Mouse (Mus musculus) neural tube, embryonic 10.5 days (tissue): ENCODE measurements around the gene Gucy2c.
A peak's percentile ranks its signal among the peaks of the same experiment; 100 is the strongest.
"Not testable (repeated sequence)": the region's sequence is repeated elsewhere in the genome, so short reads cannot be mapped to it uniquely, and the experiment has no call there.

Source experiments
- DNase-seq: peaks from one replicate; pipeline ENCODE4 v3.0.0-alpha.2; 2017; ENCODE audit warnings: low spot score; ENCODE audit errors: extremely low spot score

The Gucy2c gene

DNA sequence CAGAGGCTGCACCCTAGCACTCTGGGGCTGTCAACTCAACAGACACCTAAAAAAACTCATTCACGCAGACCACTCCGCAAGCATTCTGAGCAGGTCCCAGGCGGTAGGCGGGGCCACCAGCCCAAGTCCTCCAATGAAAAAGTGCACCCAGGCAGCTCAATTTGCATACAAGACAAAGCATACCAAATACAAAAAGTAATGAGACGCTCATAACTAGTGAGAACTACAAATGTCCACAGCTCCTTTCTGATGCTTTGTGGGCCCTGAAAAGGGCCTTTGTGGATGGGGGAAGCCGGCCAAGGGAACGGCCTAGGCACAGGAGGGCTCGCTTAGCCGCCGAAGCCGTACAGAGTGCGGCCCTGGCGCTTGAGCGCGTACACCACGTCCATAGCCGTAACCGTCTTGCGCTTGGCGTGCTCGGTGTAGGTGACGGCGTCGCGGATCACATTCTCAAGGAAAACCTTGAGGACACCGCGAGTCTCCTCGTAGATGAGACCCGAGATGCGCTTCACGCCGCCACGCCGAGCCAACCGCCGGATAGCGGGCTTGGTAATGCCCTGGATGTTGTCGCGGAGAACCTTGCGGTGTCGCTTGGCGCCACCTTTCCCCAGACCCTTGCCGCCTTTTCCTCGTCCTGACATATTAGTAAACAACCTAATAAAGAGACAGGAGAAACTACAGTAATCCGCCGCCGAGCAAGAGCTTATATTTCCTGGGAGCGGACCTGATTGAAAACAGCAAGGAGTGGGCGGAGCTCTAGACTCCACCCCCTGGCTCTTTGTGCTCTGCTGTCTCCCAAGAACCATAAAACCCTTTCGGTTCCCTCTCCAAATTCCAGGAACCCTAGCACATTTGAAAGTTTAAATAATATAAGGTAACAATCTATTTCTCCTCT lies 22.4 kb upstream of the Gucy2c start, which contains the start of gene Hist4h4:
Hist4h4 (minus strand) TSS at position 677 of the 895 bp plus-strand sequence.
- peak; percentile 92 for DNase-seq

DNA sequence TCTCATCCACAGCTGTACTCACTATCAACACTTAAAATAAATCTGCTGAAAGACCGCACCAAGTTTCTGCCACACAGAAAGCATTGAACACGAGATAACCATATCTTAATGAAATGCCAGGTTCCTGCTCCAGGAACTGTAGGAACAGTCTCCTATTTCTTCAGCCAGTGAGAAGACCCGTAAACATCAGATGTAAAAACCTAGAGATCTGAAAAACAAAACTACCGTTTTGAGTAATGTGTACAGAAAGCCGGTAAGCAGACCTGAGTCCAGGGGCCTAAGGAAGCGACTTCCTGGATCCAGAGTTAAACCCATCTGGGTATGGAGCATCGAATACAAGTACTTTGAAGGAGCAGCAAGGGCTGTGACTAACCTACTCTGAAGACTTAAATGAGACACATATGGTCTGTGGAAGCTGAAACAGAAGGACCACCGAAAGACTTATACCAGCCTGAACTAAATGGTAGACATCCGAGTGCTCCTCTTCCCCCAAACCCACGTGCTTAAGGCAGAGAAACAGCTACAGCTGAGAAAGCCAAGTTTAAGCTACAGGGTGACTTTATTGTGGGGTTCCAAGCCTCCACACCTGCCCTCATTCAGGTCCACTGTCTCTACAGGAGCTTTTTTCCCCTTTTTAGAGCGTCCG lies 21.7 kb upstream of the Gucy2c start:
- DNase-seq = no peak

DNA sequence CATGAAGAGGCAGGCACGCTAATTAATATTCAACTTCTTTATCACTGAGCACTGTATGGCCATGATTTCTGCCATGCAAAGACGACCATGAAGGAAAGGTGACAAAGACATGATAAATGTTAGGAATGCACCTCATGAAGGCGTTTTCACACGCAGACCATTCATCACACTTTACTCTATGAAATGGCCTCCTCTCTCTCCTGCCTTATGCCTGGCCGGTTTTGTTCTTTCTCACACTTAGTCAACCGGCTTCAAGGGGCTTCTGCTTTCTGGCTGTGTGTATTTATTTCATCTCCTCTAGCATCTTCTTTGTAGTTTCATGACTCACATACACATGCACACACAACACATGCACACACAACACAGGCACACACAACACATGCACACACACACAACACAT lies 19.7 kb upstream of the Gucy2c start:
- no peak for DNase-seq

DNA sequence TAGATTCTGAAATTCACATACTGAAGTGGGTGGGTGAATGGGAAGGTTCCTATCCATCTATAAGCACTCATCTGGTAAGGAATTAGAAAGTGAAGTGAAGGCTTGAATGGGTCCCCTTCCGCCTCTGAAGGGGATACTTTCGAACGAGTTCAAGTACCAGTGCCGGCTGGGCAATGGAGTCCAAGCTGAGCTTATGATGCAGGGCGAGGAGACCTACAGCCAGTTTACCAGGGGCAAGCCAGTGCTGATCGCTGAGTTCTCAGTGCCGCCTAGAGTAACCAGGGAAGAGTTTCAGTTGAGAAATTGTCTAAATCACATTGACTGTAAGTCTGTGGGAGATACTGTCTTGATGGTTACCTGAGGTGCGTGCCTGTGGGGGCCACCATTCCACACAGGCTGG lies 19.1 kb upstream of the Gucy2c start:
- no peak for DNase-seq

DNA sequence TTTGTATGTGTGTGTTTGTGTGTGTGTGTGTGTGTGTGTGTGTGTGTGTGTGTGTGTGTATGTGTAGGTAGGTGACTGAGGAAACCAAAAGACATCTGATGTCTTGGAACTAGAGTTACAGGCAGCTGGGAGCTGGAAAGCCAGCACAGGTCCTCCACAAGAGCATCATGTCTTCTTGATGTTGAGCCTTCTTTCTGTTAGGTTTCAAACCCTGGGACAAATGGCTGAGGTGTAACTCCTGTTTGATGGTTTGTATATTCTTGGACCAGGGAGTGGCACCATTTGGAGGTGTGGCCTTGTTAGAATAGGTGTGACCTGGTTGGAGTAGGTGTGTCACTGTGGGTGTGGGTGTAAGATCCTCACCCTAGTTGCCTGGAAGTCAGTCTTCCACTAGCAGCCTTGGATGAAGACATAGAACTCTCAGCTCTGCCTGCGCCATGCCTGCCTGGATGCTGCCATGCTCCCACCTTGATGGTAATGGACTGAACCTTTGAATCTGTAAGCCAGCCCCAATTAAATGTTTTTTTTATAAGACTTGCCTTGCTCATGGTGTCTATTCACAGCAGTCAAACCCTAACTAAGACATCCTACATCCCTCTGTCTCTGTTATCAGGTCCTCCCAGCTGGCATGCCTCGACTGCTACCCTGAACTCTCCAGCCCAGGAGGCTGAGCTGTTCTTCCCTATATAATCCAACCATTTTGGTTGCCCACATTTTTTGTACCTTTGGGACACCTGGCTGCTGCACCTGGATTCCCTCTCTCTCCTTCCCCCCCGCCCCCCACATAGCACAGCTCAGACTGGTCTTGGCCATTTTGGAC lies 16.5 kb upstream of the Gucy2c start:
- not testable (repeated sequence) for DNase-seq

DNA sequence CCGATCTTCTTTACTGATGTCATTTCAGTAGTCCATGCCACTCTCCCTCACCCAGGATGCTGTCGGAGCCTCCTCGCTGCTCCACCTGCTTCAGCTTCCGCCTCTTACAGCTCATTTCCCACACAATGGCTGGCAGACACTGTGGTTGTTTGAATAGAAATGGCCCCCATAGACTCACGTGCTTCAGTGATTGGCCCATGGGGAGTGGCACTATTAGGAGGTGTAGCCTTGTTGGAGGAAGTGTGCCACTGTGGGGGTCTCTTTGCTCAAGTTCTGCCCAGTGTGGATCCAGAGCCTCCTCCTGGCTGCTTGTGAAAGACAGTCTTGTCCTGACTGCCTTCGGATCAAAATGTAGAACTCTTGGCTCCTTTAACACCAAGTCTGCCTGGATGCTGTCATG lies 14.3 kb upstream of the Gucy2c start:
- DNase-seq = no peak

DNA sequence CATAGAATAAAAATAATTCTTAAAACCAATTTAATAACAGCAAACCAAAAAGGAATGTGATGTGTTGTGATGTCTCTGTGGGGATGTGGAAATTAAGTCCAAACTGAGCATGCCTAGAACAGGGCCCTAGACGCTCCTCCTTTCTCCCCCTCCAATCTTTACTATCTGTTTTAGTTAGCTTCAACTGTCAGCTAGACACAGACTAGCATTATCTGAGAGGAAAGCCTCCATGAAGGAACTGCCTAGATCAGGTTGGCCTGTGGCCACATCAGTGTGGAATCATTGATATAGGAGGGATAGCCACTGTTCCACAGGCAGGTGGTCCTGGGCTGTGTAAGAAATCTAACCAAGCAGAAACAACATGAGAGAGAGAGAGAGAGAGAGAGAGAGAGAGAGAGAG lies 13.5 kb upstream of the Gucy2c start:
- no peak for DNase-seq

DNA sequence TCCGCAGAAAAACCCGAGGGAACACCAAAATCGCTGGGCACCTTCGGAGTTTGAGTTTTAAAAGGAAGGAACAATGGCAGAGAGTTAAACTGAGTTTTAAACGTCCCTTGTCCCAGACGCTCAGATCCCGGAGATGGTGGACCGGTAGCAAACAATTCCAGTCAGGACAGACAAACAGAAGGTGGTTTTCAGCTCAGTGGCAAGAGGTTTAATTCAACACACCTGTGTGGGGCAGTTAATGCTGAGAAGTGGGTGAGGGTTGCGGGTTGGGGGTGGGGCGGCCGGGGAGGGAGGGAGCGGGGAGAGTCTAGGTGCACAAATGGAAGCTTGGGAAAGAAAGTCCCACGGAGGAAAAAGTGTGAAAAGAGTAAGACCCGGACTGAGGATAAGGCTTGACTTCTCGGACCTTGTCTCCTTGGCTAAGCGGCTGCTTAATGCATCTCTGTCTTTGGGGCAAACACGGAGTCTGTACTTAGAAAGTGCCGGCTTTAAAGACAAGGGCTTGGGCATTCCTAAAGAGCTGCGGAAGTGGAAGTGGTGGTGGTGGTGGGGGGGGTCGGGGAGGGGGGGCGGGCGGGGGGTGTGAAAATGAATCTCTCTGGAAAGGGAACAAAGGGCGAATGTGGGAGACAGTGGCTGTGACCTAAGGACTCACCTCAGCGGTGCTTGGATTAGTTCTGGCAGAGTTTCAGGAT lies 12.4 kb upstream of the Gucy2c start:
- DNase-seq = peak; percentile 32

DNA sequence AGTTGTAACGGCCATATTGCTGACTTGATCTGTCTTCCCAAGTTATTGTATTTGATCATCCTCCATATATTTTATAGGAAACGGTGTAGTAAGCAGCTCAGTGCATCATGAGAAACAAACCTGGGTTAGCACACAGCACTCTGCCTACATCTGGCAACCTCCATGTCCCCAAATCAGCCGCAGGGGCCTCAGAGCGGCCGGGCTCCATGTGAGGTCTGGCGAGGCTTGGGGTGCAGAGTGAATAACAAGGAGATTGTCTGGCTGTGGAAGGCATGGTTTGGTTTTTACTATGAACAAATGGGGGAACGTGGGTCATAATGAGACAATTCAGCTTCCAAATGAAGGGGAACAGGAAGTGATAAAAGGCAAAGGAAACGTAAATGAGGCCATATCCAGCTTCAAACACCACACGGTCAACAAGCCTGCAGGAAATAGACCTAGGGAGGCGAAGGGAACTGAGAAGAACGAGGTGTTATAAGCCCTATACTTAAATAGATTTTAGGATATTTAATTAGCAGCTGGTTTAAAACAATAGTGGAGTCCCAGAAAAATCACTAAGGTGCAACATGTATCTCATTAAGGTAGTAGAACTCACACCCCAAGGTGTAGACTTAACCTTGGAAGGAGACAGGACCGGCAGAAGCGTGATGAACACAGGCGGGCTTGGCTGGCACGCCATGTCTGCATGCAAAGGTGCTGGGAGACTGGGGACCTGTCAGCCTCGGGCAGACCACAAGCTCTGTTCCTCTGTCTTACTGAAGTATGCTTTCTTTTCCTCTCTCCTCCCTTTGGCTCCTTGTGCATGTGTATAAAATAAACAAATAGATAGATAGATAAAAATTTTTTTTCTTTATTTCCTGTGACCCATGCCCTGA lies 11.6 kb upstream of the Gucy2c start:
- no peak for DNase-seq

DNA sequence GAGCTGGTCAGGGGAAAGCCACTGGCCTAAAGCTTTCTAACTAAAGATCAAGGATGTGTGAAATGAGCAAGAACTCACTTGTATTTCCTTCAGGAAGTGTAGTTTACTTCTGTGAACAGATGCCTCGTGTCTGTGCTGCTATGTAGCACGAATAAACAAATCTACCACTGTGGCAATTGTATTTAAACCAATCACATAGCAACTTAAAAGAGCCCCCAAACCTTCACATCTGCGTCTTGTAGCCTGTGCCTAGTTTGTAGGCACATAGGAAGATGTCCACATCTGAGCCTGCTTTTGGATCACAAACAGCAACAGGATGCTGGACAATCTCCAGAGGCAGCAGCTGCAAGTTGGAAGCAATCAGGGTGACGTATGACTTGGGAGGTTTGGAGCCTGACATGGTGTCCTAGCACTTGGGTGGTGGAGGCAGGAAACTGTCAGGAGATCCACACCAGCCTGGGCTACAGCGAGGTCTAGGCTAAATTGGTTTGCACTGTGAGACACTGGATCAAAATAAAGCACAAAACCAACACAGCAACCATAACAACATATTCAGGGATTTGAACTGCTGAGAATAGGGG lies 7.9 kb upstream of the Gucy2c start:
- DNase-seq = no peak

DNA sequence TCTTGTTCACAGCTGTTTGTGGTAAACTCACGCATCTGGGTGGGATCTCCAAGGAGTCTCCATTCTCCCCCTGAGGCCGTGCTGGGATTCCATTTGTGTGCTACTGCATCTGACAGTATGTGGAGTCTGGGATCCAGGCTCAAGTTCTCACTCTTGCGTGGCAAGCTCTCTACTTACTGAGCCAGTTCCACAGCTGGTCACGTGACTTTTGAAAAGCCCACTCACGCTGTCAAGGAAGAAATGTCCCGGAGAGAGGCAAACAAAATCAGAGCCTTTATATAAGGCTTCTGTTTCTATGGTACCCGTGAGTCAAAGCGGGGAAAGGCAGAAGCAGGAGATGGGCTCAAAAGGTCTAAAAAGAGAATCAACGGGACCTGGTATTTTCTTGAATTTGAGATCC lies 1.2 kb upstream of the Gucy2c start:
- DNase-seq = no peak

DNA sequence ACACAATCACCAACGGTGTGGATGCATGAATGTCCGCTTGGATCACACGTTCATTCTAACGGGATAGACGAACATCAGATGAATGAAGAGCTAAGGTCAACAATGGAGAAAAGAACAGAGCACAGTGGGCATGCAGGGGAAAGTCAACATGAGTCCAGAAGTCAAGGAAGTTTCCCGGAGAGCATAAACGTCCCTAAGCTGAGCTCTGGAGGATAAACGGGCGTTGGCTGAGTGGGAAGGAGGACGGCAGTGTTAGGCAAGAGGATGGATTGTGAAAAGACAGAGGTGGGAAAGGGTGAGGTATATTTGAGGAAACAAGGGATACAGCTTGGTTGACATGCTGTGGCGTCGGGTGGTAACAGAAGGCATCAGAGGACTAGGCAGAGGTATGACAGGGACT lies 581 bp upstream of the Gucy2c start:
- no peak for DNase-seq

DNA sequence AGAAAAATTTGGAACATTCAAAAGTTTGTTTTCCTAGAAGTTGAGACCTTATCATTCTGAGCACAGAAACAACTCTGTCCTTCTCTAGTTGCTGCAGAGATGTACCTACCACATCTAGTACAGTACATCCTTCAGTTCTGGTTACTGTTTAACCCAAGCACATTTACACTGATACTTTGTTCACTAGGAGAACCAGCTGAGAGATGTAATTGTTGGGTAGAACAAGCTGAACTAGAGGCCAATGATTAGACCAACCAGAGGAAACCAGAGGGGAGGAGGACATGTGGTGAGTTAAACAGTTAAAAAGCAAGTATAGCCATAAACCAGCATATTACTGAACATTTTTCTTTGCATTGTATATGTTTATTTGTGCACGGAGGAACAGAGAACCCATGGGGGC lies 5.2 kb downstream of the Gucy2c start:
- no peak for DNase-seq

DNA sequence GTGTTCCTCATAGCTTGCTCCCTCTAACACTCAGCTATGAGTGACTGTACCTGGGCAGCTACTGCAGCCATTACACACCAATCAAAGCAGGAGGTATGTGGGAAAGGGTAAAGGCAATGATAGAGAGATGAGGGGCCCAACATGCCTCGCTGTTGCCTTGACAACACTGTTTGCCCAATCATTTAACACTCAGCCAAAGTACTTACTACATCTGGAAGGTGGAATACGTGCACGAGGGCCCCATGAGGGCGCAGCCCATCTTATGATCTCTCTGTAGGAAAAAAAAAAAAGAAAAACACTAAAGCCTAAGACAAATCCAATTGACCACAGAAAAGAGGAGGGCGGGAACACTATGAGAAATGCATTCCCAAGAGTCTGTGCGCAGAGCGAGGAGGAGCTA lies 11.7 kb downstream of the Gucy2c start:
- no peak for DNase-seq

DNA sequence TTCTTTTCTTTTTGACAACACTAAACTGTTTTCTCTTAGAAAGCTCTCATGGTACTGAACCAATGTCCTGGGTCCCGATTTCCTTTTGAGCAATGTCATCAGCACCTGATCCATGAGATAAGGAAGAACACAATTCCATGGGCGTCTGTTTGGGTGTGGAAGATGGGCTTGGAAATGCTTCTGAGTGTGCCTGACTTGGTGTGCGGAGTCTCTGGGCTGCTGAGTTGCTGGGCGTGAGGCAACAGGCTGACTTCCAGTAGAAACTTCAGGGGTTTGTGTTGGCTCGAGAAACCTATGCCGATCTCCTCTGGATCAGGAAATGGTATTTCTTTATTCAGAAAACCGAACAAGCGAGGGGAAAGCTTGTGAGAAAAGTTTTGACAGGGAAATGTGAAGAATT lies 12.4 kb downstream of the Gucy2c start:
- no peak for DNase-seq

DNA sequence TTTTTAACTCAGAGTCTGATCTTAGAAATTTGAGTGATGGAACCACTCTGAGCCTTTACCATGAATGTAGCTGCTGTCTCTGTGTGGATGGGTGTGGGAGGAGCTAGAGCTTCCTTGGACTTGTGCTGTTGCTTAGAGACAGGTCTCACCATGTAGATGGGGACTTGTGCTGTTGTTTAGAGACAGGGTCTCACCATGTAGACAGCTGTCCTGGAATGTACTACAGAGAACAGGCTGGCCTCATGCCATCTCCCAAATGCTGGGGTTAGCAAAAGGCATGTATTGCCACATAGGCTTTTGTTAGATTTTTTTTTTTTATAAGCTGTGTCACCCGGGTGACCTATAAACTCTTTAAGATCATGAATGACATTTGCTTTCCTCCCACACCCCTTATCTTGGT lies 17.7 kb downstream of the Gucy2c start:
- DNase-seq = no peak

DNA sequence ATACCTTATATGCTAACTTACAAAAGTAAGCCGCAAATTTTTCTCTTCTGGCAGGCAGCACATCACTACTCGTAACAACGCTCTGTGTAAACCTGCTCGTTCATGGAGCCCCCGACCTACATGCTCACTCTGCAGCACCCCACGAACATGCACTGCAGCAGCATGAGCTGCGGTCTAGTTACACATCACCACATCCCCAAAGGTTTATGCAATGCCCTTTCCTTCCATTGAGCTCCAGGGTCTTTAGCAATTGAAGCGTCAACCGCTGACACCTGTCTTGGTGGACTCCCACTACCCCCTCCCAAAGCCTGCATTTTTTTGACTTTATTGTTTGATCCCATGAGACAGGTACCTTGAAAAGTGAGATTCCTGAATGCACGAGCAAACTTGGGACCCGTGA lies 31.0 kb downstream of the Gucy2c start:
- DNase-seq = no peak

DNA sequence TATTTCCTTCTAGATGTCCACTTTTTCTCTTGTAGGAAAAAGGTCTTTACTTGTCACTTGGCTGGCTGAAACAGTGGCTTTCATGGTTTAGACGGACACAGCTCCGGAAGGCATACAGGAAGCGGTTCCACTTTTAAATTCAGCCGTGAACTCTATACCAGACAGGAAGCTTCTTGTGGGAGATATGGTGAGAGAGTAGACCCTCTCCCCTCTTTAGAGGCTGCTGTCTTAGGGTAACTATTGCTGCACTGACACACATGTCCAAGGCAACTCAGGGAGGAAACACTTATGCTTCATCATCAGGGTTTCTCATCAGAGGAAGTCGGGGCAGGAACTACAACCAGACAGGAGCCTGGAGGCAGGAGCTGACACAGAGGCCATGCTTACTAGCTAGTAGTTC lies 36.0 kb downstream of the Gucy2c start:
- no peak for DNase-seq

DNA sequence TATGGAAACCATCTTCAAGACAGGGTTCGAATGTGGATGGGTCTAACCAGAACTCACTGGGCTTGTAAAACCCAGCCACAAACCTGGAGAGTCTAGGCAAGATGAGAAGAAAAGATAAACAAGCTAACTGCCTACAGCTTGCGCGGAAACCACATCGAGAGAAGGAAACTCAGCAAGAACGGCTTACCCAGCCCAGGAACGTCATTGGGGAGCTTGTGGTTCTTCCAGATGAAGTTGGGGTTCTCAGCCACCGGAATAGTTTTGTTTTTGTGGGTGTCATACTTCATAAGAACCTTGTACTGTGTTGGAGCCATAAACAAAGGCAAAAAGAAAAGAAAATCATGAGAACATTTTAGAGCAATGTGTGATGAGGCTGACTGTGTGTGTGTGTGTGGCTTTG lies 37.8 kb downstream of the Gucy2c start:
- no peak for DNase-seq
